Mouse (Mus musculus): ENCODE measurements at regions not wholly inside any gene's neighbourhood (a gene's known extent, or its start where the extent isn't known, plus 50 kb on each side); places are given as distances from the start of the nearest gene placed in this dataset.

DNA sequence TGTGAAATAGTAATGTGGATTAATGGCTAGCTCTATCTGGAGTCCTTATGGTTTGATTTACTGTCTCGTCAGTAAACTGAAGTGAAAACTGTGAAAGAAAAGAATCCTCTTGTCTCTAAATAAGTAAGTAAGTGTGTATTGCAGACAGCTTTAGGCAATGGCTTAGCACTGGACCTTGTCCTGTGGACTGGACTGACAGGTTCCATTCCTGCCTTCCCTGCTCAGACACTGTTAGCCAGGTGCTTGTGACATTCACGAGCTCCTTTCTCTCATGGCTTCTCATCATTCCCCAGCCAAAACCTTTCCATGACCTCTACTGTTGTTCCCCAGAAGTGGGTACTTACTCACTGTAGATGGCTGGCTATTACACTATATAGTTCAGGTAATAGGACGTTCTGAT lies 221.8 kb upstream of the Btg1 start:
- no peak for DNase-seq (ENCODE audit: low read depth, low spot score)
- Histone ChIP-seq H3K4me3 (ENCODE audit: insufficient read depth in 1 of 2, low read depth in 1 of 2, low read length in 2 of 2, poor library complexity in 1 of 2, severe bottlenecking in 1 of 2) (no peak overlapping the region), H3K36me3 (ENCODE audit: control insufficient read depth, insufficient read depth, low read length, poor library complexity, severe bottlenecking) (no peaks in the 10 kb centered on the region), H3K9ac (ENCODE audit: insufficient read depth, low read depth, low read length, poor library complexity, severe bottlenecking) (no peak overlapping the region), H3K27ac (ENCODE audit: insufficient read depth, low read depth, low read length, poor library complexity, severe bottlenecking) (no peak overlapping the region), H3K4me1 (ENCODE audit: control insufficient read depth in 2 of 2, insufficient read depth in 2 of 2, low read length in 2 of 2, poor library complexity in 1 of 2) (no peaks in the 10 kb centered on the region), H3K9me3 (ENCODE audit: control insufficient read depth, insufficient read depth, low read depth, low read length) (no peaks in the 10 kb centered on the region)
- TF ChIP-seq HCFC1 (IDR thresholded peaks at IDR 0.05; ENCODE audit: borderline replicate concordance, insufficient read depth, low read length) (no peak), MAFK (IDR thresholded peaks at IDR 0.05; ENCODE audit: insufficient read depth, low read depth, low read length) (no peak), CHD2 (IDR thresholded peaks at IDR 0.05; ENCODE audit: low read depth, low read length) (no peak), ZNF384 (IDR thresholded peaks at IDR 0.05; ENCODE audit: low read depth, low read length) (no peak), ZC3H11A (IDR thresholded peaks at IDR 0.05; ENCODE audit: borderline replicate concordance, low read depth, low read length) (no peak)
- in situ Hi-C loops (cut with MboI; ENCODE audit: low sequenced_read_pairs in 2 of 2, unreplicated experiment in 2 of 2) = no loop called here

DNA sequence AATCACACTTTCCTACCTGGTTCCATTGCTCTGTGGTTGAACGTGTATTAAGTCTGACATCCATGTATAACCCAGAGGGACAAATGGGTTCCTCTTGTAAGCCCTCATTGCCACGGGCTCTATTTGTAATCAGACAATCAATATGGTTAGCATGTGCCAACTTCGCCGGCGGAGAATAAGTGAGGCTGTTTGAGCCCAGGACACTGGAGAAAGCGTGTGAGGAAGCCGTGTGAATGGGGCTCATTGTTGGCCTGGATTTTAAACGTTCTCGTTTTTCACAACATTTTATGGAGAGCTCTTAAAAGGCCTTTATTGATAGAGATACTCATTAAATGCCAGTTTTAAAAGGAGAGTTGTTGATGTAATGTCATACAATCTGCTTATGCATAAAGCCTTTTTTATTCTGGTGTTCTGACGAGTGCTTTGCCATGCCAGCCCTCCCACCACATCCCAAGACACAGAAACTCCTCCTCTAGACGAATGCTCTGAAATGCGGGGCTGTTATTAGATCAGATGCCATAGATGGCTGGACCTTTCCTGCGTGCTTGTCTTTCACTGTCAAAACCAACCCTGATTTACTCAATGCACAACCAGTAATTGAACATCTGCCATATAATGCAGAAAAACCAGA lies 218.8 kb upstream of the Btg1 start:
- Histone ChIP-seq H3K36me3 (ENCODE audit: control insufficient read depth, insufficient read depth, low read length, poor library complexity, severe bottlenecking) (no peaks in the 10 kb centered on the region), H3K9ac (ENCODE audit: insufficient read depth, low read depth, low read length, poor library complexity, severe bottlenecking) (no peak overlapping the region), H3K4me3 (ENCODE audit: insufficient read depth in 1 of 2, low read depth in 1 of 2, low read length in 2 of 2, poor library complexity in 1 of 2, severe bottlenecking in 1 of 2) (no peak overlapping the region), H3K9me3 (ENCODE audit: control insufficient read depth, insufficient read depth, low read depth, low read length) (no peaks in the 10 kb centered on the region), H3K4me1 (ENCODE audit: control insufficient read depth in 2 of 2, insufficient read depth in 2 of 2, low read length in 2 of 2, poor library complexity in 1 of 2) (no peaks in the 10 kb centered on the region), H3K27ac (ENCODE audit: insufficient read depth, low read depth, low read length, poor library complexity, severe bottlenecking) (no peak overlapping the region)
- TF ChIP-seq HCFC1 (IDR thresholded peaks at IDR 0.05; ENCODE audit: borderline replicate concordance, insufficient read depth, low read length) (no peak), ZNF384 (IDR thresholded peaks at IDR 0.05; ENCODE audit: low read depth, low read length) (no peak), ZC3H11A (IDR thresholded peaks at IDR 0.05; ENCODE audit: borderline replicate concordance, low read depth, low read length) (no peak), CHD2 (IDR thresholded peaks at IDR 0.05; ENCODE audit: low read depth, low read length) (no peak), MAFK (IDR thresholded peaks at IDR 0.05; ENCODE audit: insufficient read depth, low read depth, low read length) (no peak)
- no peak for DNase-seq (ENCODE audit: low read depth, low spot score)
- in situ Hi-C loops (cut with MboI; ENCODE audit: low sequenced_read_pairs in 2 of 2, unreplicated experiment in 2 of 2) = no loop called here

DNA sequence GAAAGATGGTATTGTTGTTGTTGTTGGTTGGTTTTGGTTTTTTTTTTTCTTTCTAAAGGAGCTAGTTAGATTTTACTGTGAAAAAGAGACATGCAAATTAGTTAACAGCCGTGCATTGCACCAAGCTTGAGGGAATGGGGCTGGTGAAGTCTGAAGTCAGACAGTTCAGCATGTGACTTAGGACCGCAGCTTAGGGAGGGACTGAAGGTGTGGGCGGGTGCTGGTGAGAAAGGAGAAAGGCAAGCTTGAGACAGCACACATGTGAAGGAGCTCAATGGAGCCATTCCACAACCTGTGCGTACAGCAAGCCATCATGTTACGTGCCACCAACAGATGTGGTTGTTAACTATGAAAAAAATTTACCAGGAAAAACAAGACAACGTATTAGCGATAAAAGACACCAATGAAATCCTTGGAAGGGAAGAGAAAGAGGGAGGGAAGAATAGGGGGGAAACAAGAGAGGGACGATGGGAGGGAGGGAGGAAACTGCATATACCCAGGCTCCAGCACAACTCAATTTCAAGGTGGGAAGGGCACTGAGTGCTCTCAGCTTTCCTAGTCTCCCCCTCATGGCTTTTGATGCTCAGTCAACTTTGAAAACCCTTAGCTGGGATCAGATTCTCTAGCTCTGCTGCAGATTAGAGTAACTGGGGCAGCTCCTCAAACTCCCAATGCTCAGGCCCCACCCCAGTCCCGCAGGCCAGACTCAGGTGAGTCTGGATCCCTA lies 218.1 kb upstream of the Btg1 start:
- Histone ChIP-seq H3K36me3 (ENCODE audit: control insufficient read depth, insufficient read depth, low read length, poor library complexity, severe bottlenecking) (no peaks in the 10 kb centered on the region), H3K4me3 (ENCODE audit: insufficient read depth in 1 of 2, low read depth in 1 of 2, low read length in 2 of 2, poor library complexity in 1 of 2, severe bottlenecking in 1 of 2) (no peak overlapping the region), H3K27ac (ENCODE audit: insufficient read depth, low read depth, low read length, poor library complexity, severe bottlenecking) (no peak overlapping the region), H3K4me1 (ENCODE audit: control insufficient read depth in 2 of 2, insufficient read depth in 2 of 2, low read length in 2 of 2, poor library complexity in 1 of 2) (no peaks in the 10 kb centered on the region), H3K9ac (ENCODE audit: insufficient read depth, low read depth, low read length, poor library complexity, severe bottlenecking) (no peak overlapping the region), H3K9me3 (ENCODE audit: control insufficient read depth, insufficient read depth, low read depth, low read length) (no peaks in the 10 kb centered on the region)
- in situ Hi-C loops (cut with MboI; ENCODE audit: low sequenced_read_pairs in 2 of 2, unreplicated experiment in 2 of 2) = no loop called here
- TF ChIP-seq MAFK (IDR thresholded peaks at IDR 0.05; ENCODE audit: insufficient read depth, low read depth, low read length) (no peak), ZNF384 (IDR thresholded peaks at IDR 0.05; ENCODE audit: low read depth, low read length) (no peak), CHD2 (IDR thresholded peaks at IDR 0.05; ENCODE audit: low read depth, low read length) (no peak)
- no peak for DNase-seq (ENCODE audit: low read depth, low spot score)

DNA sequence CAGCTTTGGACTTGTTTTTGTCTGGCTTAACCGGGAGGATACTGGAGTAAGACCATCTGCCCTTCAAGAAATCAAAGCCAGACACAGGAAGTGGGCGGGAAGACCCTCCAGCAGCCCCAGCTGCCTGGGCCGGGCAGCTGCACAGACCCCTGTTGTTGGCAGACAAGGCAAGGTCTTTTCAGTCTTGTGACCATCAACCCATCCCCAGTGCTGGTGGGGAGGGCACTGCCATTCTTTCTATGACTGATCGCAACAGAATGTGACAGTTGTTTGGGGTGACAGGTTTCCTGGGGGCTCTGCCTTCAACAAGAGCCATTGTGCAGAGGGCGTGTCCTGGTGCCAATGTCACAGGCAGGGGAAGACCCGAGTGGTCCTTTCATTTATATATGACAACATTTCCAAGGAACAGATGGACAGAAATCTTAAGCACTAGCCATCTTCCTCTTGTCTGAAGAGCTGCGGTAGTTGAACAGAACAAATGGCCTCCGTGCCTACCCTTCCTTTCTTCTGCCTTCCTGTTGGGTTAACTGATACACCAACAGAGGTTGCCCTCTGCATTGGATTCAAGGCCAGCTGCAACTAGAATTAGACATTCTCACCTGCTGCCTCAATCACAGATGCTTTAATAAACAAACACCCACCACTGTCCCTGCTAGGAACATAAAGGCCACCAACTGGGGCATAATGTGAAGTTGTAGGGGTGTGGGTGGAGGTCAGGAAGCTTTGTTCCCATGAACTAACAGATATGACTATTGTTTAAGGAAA lies 217.0 kb upstream of the Btg1 start:
- H3K4me1 ChIP-seq (ENCODE audit: control insufficient read depth in 2 of 2, insufficient read depth in 2 of 2, low read length in 2 of 2, poor library complexity in 1 of 2) = no peaks in the 10 kb centered on the region
- no peak for DNase-seq (ENCODE audit: low read depth, low spot score)
- no peaks in the 10 kb centered on the region for H3K9me3 ChIP-seq (ENCODE audit: control insufficient read depth, insufficient read depth, low read depth, low read length)
- H3K27ac ChIP-seq (ENCODE audit: insufficient read depth, low read depth, low read length, poor library complexity, severe bottlenecking) = no peak overlapping the region
- H3K36me3 ChIP-seq (ENCODE audit: control insufficient read depth, insufficient read depth, low read length, poor library complexity, severe bottlenecking) = no peaks in the 10 kb centered on the region
- H3K4me3 ChIP-seq (ENCODE audit: insufficient read depth in 1 of 2, low read depth in 1 of 2, low read length in 2 of 2, poor library complexity in 1 of 2, severe bottlenecking in 1 of 2) = no peak overlapping the region
- TF ChIP-seq MAFK (IDR thresholded peaks at IDR 0.05; ENCODE audit: insufficient read depth, low read depth, low read length) = no peak
- TF ChIP-seq CHD2 (IDR thresholded peaks at IDR 0.05; ENCODE audit: low read depth, low read length) = no peak
- TF ChIP-seq HCFC1 (IDR thresholded peaks at IDR 0.05; ENCODE audit: borderline replicate concordance, insufficient read depth, low read length) = no peak
- no peak overlapping the region for H3K9ac ChIP-seq (ENCODE audit: insufficient read depth, low read depth, low read length, poor library complexity, severe bottlenecking)
- in situ Hi-C loops (cut with MboI; ENCODE audit: low sequenced_read_pairs in 2 of 2, unreplicated experiment in 2 of 2) = no loop called here

Data from ES-E14 (cell line).